Mouse (Mus musculus) heart, adult 2 months (tissue): ENCODE results near the gene Mpeg1. TPM values are rescaled to one million over a fixed set of nuclear protein-coding genes. Genes with fewer than 3 reads are reported as not detected.

Source experiments
- DNase-seq, 2 experiments: peaks; one replicate each; pipeline ENCODE4 v3.0.0; 2021
- H3K27ac ChIP-seq: fragments of 200-600 bp; 2 replicates; pipeline ENCODE4 v1.8.1; 2022
- H3K27me3 ChIP-seq: fragments of 200-500 bp; 2 replicates; pipeline ENCODE4 v1.6.1; 2012; ENCODE audit warnings: mild to moderate bottlenecking, low read length, inconsistent platforms, mixed read lengths; ENCODE audit not compliant: control insufficient read depth, insufficient read depth
- H3K36me3 ChIP-seq: fragments of 200-500 bp; 2 replicates; pipeline ENCODE4 v1.6.1; 2012; ENCODE audit warnings: low read length, inconsistent platforms; ENCODE audit not compliant: control insufficient read depth, insufficient read depth
- H3K4me1 ChIP-seq: fragments of 200-500 bp; 2 replicates; pipeline ENCODE4 v1.6.1; 2011; ENCODE audit warnings: low read length; ENCODE audit not compliant: control insufficient read depth, insufficient read depth
- H3K4me3 ChIP-seq: fragments of 200-600 bp; 2 replicates; pipeline ENCODE4 v1.8.1; 2022
- H3K79me2 ChIP-seq: fragments of 200-500 bp; replicated peaks from 2 replicates; pipeline ENCODE4 v1.6.1; 2012; ENCODE audit warnings: mild to moderate bottlenecking, inconsistent platforms, low read length, moderate library complexity, mixed read lengths; ENCODE audit not compliant: control insufficient read depth, insufficient read depth
- H3K9ac ChIP-seq: fragments of 200-500 bp; 2 replicates; pipeline ENCODE4 v1.6.1; 2012; ENCODE audit warnings: low read depth, mild to moderate bottlenecking, control low read depth, inconsistent platforms, low read length, mixed read lengths
- CTCF ChIP-seq: fragments of 200-600 bp; IDR thresholded peaks from 2 replicates; pipeline ENCODE4 v1.8.1; 2022; ENCODE audit warnings: antibody characterized with exemption, mild to moderate bottlenecking, moderate library complexity
- EP300 ChIP-seq: fragments of 200-500 bp; IDR thresholded peaks from 2 replicates; pipeline ENCODE4 v1.6.1; 2011; ENCODE audit warnings: low read depth, low read length, control low read depth; ENCODE audit not compliant: insufficient read depth
- POLR2A ChIP-seq: fragments of 200-500 bp; IDR thresholded peaks from 2 replicates; pipeline ENCODE4 v1.6.1; 2011; ENCODE audit warnings: mild to moderate bottlenecking, low read depth, low read length, control low read depth; ENCODE audit not compliant: insufficient read depth
- WGBS: fragments of 180-500 bp; shearing (Covaris S2); methylation state at CpG from one replicate; pipeline ENCODE4 v1.1.7; 2018; 5-methylcytosine and 5-hydroxymethylcytosine counted together
- intact Hi-C: fragments of 180-260 bp; cut with DNase I; formaldehyde crosslinking; loops from one replicate; pipeline ENCODE4 v1.15.1; 2025
- polyA plus RNA-seq: library from polyadenylated mRNA; depleted of rRNA; stranded (reverse); fragments of >200 nt; gene quantifications from 2 replicates; pipeline ENCODE4 v1.2.3, GENCODE M21; 2012
- total RNA-seq, 2 experiments: library from RNA; stranded (reverse); gene quantifications; 2 replicates each; pipeline ENCODE4 v1.2.3; 2021

Mpeg1 gene
- total and polyA plus RNA-seq, 3 experiments: 3.5 to 8.0 (median 7.4) TPM

DNA sequence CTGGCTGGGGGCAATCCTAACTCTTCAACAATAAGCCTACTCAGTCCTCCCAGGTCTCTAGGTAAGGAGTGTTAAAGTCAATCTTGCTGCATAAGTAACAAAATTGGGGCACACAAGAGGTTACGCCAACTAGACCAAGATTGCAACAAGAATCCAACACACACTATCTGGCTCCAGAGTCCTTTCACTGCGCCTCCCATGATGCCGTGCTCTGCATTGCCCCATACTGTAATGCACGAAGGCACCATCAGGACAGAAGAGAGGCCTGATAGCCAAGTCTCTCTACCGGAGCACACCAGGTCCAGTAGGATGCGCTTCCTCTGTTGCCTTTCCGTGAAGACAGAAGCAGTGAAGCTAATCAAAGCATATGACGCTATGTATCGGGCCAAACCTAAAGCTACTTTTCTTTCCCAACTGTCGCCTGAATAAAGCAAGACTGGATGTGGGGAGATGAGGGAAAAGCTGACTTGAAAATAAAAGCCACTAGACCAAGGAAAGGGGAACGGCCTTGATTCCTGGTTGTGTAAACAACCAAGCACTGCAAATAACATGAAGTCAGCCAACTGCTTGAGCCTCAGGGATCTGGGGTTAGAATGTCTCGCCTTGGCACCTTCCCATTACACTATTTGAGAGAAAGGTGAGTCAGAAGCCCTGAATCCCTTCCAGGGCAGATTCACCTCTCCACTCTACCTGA lies 27.1 kb downstream of the Mpeg1 start:
- peak in 1 of 2 experiments; percentile 29 for DNase-seq
- WGBS: 83% methylated on average over 12 of the region's 12 CpGs
- TF ChIP-seq POLR2A: no peak
- TF ChIP-seq CTCF: no peak
- TF ChIP-seq EP300: no peak
- H3K4me3 ChIP-seq: no peak overlapping the region
- H3K27me3 ChIP-seq: no peaks in the 10 kb centered on the region
- intact Hi-C loops: no loop called here
- no peak overlapping the region for H3K9ac ChIP-seq
- H3K27ac ChIP-seq: peak overlapping the region; percentile 73
- no peaks in the 10 kb centered on the region for H3K79me2 ChIP-seq
- H3K4me1 ChIP-seq: peaks cover 15% of the 10 kb centered on the region
- H3K36me3 ChIP-seq: peaks cover 4% of the 10 kb centered on the region

DNA sequence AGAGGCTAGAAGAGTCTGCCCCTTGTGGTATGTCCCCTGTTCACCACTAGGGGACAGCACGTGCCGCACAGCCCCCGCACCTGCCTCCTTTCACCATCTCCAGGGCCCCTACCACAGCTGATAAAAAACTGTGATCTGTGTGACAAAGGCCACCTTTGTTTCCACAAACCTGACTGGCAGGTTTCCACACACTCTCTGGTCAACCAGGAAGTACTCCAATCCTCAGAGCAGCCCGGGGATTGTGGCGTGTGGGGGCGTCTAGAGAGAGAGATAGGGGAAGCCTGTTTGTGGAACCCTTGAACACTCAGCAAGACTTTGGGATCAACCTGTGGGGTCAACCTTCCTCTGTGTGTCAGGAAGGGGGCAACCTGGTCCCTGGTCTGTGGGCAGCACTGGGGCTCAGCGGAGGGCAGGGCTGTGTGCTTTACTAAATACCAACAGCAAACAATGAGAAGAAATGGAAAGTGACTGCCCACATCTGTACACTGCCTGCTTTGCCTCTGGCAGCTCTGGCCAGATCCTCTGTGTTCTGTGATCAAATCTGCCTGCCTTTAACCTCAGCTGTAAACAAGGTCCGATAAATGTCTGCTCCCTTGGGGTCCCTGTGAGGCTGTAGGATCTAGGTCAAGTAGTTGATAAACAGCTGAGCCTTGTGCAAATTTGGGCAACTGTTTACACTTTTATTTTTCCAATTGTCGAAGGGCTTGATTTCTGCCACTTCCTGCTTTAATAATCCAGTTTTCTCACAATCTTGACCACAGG lies 27.8 kb downstream of the Mpeg1 start:
- H3K27ac ChIP-seq: peak overlapping the region; percentile 73

GRCm38 (mm10) chr19:12488969-12489674 lies 28.5 kb downstream of the Mpeg1 start:
- peak; percentile 62 to 65 for DNase-seq
- peak overlapping the region; percentile 73 for H3K27ac ChIP-seq
- WGBS: 46% methylated on average over 8 of the region's 8 CpGs

More for the DNA sequence above, 27.8 kb downstream of the Mpeg1 start:
- Histone ChIP-seq H3K4me3 (no peak overlapping the region), H3K9ac (no peak overlapping the region), H3K4me1 (peaks cover 15% of the 10 kb centered on the region), H3K27me3 (no peaks in the 10 kb centered on the region), H3K79me2 (no peaks in the 10 kb centered on the region), H3K36me3 (peaks cover 4% of the 10 kb centered on the region)
- no peak for TF ChIP-seq EP300
- TF ChIP-seq CTCF: peak; percentile 70
- WGBS: 36% methylated on average over 9 of the region's 9 CpGs
- intact Hi-C loops: no loop called here
- DNase-seq: peak; percentile 35 to 43

DNA sequence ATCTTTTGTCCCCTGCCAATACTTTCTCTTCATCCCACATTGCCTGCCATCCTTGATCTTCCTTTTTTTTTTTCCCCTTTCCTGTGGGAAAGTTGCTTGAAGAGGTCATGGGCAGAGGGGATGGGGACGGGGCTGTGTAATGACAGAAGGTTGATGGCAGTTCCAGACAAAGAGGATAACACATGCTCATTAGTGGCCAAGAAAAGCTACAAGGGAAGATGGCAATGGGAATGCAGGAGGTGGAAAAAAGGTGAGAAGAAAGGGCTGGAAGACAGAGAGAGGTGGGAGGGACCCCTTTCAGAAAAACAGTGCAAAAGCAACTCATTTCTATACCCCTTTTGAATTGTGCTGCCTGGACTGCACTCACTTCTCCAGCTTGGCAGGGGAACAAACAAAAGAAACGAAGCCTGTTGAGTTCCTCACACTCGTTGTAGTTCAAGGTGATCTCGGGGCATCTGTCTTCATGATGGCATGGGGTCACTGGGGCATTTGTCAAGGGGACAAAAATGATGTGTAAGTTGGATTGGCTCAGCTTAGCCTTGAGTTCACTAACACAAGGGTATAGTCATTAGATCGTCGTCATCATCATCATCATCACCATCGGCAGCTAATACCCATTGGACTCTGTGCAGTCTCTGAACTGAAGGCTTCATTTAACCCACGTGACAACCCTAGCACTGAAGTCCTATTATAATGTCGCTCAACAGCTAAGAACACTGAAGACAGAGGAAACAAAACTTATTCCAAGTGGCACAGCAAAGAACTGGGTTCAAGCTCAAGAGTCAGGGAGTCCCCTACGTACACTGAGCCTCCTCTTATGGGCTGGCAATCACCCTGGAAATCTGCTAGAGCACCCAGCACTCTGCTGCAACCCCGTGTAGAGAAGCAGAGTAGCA lies 29.3 kb downstream of the Mpeg1 start:
- no peak overlapping the region for H3K9ac ChIP-seq
- no peak for DNase-seq
- H3K27me3 ChIP-seq: no peaks in the 10 kb centered on the region
- intact Hi-C loops: no loop called here
- peak overlapping the region; percentile 16; the same call in 1 of the 2 replicates for H3K27ac ChIP-seq
- no peak overlapping the region for H3K4me3 ChIP-seq
- peaks cover 13% of the 10 kb centered on the region for H3K4me1 ChIP-seq
- peaks cover 3% of the 10 kb centered on the region for H3K36me3 ChIP-seq
- no peaks in the 10 kb centered on the region for H3K79me2 ChIP-seq
- 84% methylated on average over 11 of the region's 11 CpGs for WGBS
- TF ChIP-seq EP300 (no peak), POLR2A (no peak), CTCF (no peak)

More at GRCm38 (mm10) chr19:12488969-12489674, 28.5 kb downstream of the Mpeg1 start:
- no peaks in the 10 kb centered on the region for H3K27me3 ChIP-seq
- H3K36me3 ChIP-seq: peaks cover 4% of the 10 kb centered on the region
- no peak overlapping the region for H3K9ac ChIP-seq
- H3K4me1 ChIP-seq: peaks cover 16% of the 10 kb centered on the region
- intact Hi-C loops: no loop called here
- no peak overlapping the region for H3K4me3 ChIP-seq
- no peak for TF ChIP-seq POLR2A
- no peak for TF ChIP-seq CTCF
- TF ChIP-seq EP300: no peak
- no peaks in the 10 kb centered on the region for H3K79me2 ChIP-seq

GRCm38 (mm10) chr19:12491636-12492035 lies 31.1 kb downstream of the Mpeg1 start:
- no peaks in the 10 kb centered on the region; the same call in 1 of the 2 replicates for H3K36me3 ChIP-seq
- no peak for DNase-seq
- H3K79me2 ChIP-seq: no peaks in the 10 kb centered on the region
- intact Hi-C loops: no loop called here
- no peak overlapping the region for H3K9ac ChIP-seq
- no peaks in the 10 kb centered on the region for H3K27me3 ChIP-seq
- no peak overlapping the region for H3K27ac ChIP-seq
- peaks cover 8% of the 10 kb centered on the region for H3K4me1 ChIP-seq
- H3K4me3 ChIP-seq: no peak overlapping the region
- TF ChIP-seq CTCF (no peak), EP300 (no peak), POLR2A (no peak)
- WGBS: 83% methylated on average over 7 of the region's 7 CpGs
